21 mouse cellular contexts compared by ENCODE assay signal in the genomic region with DNA sequence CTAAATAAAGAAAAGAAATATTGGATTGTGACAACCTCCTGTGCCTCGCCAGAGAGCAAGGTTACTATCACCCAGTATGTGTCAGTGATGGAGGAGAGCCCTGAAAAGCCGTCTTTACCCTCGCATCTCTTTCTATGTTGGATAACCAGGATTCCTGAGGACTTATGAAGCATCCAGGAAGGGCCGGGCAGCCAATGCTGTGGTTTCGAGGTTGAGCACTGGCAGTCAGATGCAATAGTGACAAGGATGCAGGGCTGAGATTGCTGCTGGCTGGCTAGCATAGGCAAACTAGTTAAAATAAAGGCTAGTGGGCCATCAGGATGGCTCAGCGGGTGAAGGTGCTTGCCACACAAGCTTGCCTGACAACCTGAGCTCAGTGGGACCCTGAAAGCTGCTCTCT.
"Had no signal": no experiment of that assay in that cellular context is flagged by ENCODE, and none has a peak within 500 bp of the region (broad histone marks: within the 10 kb centered on the region; RNA-seq: fewer than 3 reads in every experiment).

No protein-coding gene starts in this region.

- H3K4me3 ChIP-seq: gastrocnemius, adult 2 months; heart, adult 2 months; heart, embryonic 13.5 days; heart, embryonic 15.5 days; intestine, embryonic 15.5 days; left cerebral cortex, adult 2 months; limb, embryonic 10.5 days; limb, embryonic 12.5 days; liver, embryonic 13.5 days; liver, embryonic 15.5 days had no signal

- H3K4me1 ChIP-seq: heart, embryonic 13.5 days; heart, embryonic 15.5 days; intestine, embryonic 15.5 days; limb, embryonic 10.5 days; limb, embryonic 12.5 days; liver, embryonic 13.5 days; liver, embryonic 15.5 days had no signal

- H3K27ac ChIP-seq: gastrocnemius, adult 2 months; heart, adult 2 months; heart, embryonic 13.5 days; heart, embryonic 15.5 days; hindbrain, embryonic 14.5 days; intestine, embryonic 15.5 days; left cerebral cortex, adult 2 months; limb, embryonic 10.5 days; limb, embryonic 12.5 days; liver, embryonic 13.5 days; liver, embryonic 15.5 days had no signal

- DNase-seq: gastrocnemius, adult 2 months; gastrocnemius, postnatal 10 days; gastrocnemius, postnatal 25 days; heart, adult 2 months; heart, postnatal 14 days; heart, postnatal 36 days; kidney, adult 18-20 months; kidney, adult 8-10 months; kidney, postnatal 10 days; kidney, postnatal 36 days; liver; liver, embryonic 13.5 days; liver, postnatal 0 days had no signal
